In genomic region chr10:60531349-60531748, GRCm38 (mm10) we compare ENCODE assay signal across 8 mouse cellular contexts.
DNase-seq lines count a peak whose midpoint lies in the region; ATAC-seq and TF ChIP-seq lines count a peak whose summit lies in the region.

No protein-coding gene starts in this region.

- TF ChIP-seq CTCF in kidney, postnatal 0 days (IDR thresholded peaks at IDR 0.05; ENCODE audit: low read depth), result peak; percentile 83
- peak; percentile 84 for TF ChIP-seq CTCF in lung, postnatal 0 days (IDR thresholded peaks at IDR 0.05)

- no peaks in the 10 kb centered on the region for H3K4me1 ChIP-seq in heart, embryonic 11.5 days (ENCODE audit: control insufficient read depth, insufficient read depth, low read length)
- no peaks in the 10 kb centered on the region for H3K4me1 ChIP-seq in kidney, postnatal 0 days (replicated peaks; ENCODE audit: insufficient read depth, low read length)
- no peaks in the 10 kb centered on the region for H3K4me1 ChIP-seq in lung, postnatal 0 days (ENCODE audit: insufficient read depth, low read depth, low read length)

- H3K4me2 ChIP-seq in heart, embryonic 11.5 days, result no peak overlapping the region
- no peak overlapping the region for H3K4me2 ChIP-seq in kidney, postnatal 0 days (ENCODE audit: low read length)
- no peak overlapping the region for H3K4me2 ChIP-seq in lung, postnatal 0 days (replicated peaks; ENCODE audit: low read depth, low read length)

- no peak overlapping the region for H3K4me3 ChIP-seq in heart, embryonic 11.5 days (ENCODE audit: low read depth, low read length)
- H3K4me3 ChIP-seq in kidney, postnatal 0 days (replicated peaks; ENCODE audit: low read depth, low read length), result no peak overlapping the region
- H3K4me3 ChIP-seq in lung, postnatal 0 days (ENCODE audit: low read depth, low read length), result no peak overlapping the region

- H3K9me3 ChIP-seq in heart, embryonic 11.5 days (replicated peaks; ENCODE audit: control insufficient read depth, low read length), result no peaks in the 10 kb centered on the region
- no peaks in the 10 kb centered on the region for H3K9me3 ChIP-seq in kidney, postnatal 0 days (replicated peaks; ENCODE audit: low read length)
- H3K9me3 ChIP-seq in lung, postnatal 0 days (ENCODE audit: low read length), result no peaks in the 10 kb centered on the region

- no peak for ATAC-seq in heart, embryonic 11.5 days (replicated peaks; ENCODE audit: insufficient number of reproducible peaks, low FRiP score, low TSS enrichment)
- peak; percentile 77 for ATAC-seq in erythroblast, adult 5-6 weeks (replicated peaks; ENCODE audit: low FRiP score, poor library complexity, severe bottlenecking)
- no peak for ATAC-seq in kidney, postnatal 0 days (replicated peaks; ENCODE audit: low FRiP score, low read depth)
- peak; percentile 38; the same call in 1 of the 2 replicates for ATAC-seq in lung, postnatal 0 days

- TF ChIP-seq EP300 in lung, postnatal 0 days (IDR thresholded peaks at IDR 0.05), result no peak

- H3K9ac ChIP-seq in heart, embryonic 11.5 days (ENCODE audit: low read depth, low read length), result no peak overlapping the region
- no peak overlapping the region for H3K9ac ChIP-seq in kidney, postnatal 0 days (ENCODE audit: low read depth, low read length)
- no peak overlapping the region for H3K9ac ChIP-seq in lung, postnatal 0 days (replicated peaks; ENCODE audit: low read depth)

- H3K27me3 ChIP-seq in heart, embryonic 11.5 days (ENCODE audit: control insufficient read depth, insufficient read depth, low read length), result peaks cover 17% of the 10 kb centered on the region; the same call in 1 of the 2 replicates
- H3K27me3 ChIP-seq in kidney, postnatal 0 days (ENCODE audit: insufficient read depth, low read length), result no peaks in the 10 kb centered on the region
- H3K27me3 ChIP-seq in lung, postnatal 0 days (replicated peaks; ENCODE audit: insufficient read depth, low read length), result no peaks in the 10 kb centered on the region

- DNase-seq in heart, adult 18-20 months, result peak; percentile 53 to 81
- DNase-seq in B cell, adult 2 months, result peak; percentile 70 to 75
- DNase-seq in adrenal gland, postnatal 36 days, result peak; percentile 35 to 70
- DNase-seq in kidney, postnatal 0 days (ENCODE audit: low spot score), result peak; percentile 78
- peak; percentile 69 for DNase-seq in lung, postnatal 0 days (ENCODE audit: low spot score)
- DNase-seq in spleen, adult 12 weeks (ENCODE audit: low spot score), result peak; percentile 27

- no peak overlapping the region for H3K27ac ChIP-seq in heart, embryonic 11.5 days (ENCODE audit: low read depth, low read length)
- no peak overlapping the region for H3K27ac ChIP-seq in kidney, postnatal 0 days
- H3K27ac ChIP-seq in lung, postnatal 0 days (ENCODE audit: low read length), result no peak overlapping the region

- H3K36me3 ChIP-seq in heart, embryonic 11.5 days (ENCODE audit: control insufficient read depth, insufficient read depth, low read length), result no peaks in the 10 kb centered on the region
- H3K36me3 ChIP-seq in kidney, postnatal 0 days (ENCODE audit: insufficient read depth, low read length), result no peaks in the 10 kb centered on the region
- no peaks in the 10 kb centered on the region for H3K36me3 ChIP-seq in lung, postnatal 0 days (ENCODE audit: insufficient read depth, low read length)

- 26% methylated on average over 2 of the region's 2 CpGs for WGBS in heart, embryonic 11.5 days (ENCODE audit: insufficient replicate concordance)
- WGBS in kidney, postnatal 0 days, result 37% methylated on average over 2 of the region's 2 CpGs
- WGBS in lung, postnatal 0 days, result 20% methylated on average over 1 of the region's 2 CpGs

Comparison
In these comparisons a context has a peak if more than half of its experiments do, and no peak if none do; other contexts are left out.
1. DNase-seq: peak in every context shown above with its lines; median percentile 78 in kidney, postnatal 0 days; 72 in B cell, adult 2 months; 69 in lung, postnatal 0 days; 67 in heart, adult 18-20 months; 52 in adrenal gland, postnatal 36 days; 27 in spleen, adult 12 weeks.
2. ATAC-seq: peak in erythroblast, adult 5-6 weeks (single experiment) and lung, postnatal 0 days (single experiment); none in heart, embryonic 11.5 days (single experiment) and kidney, postnatal 0 days (single experiment).